Mouse (Mus musculus) cerebellum, adult 8-10 months (tissue): ENCODE data around the gene Ube2ql1.

ENCODE experiments used
- DNase-seq: peaks from one replicate; pipeline ENCODE4 v3.0.0; 2022

Ube2ql1 gene

DNA sequence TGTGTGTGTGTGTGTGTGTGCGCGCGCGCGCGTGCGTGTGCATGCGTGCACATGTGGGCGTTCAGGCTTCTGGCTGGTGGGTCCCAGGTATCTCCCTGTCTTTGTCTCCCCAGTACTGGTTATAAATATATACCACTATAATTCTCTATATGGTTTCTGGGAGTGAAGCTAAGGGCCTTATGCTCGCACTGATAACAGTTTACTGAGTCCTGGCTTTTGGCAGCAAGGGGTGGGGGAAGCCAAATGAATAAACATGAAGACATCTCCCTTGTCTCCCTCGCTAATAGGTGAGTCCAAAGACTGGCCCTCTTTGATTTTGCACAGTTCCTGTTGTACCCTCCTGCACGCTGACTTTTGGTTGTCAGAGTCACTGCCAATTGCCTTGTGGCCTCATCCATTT is 32.2 kb downstream of the Ube2ql1 start:
- DNase-seq = no peak

DNA sequence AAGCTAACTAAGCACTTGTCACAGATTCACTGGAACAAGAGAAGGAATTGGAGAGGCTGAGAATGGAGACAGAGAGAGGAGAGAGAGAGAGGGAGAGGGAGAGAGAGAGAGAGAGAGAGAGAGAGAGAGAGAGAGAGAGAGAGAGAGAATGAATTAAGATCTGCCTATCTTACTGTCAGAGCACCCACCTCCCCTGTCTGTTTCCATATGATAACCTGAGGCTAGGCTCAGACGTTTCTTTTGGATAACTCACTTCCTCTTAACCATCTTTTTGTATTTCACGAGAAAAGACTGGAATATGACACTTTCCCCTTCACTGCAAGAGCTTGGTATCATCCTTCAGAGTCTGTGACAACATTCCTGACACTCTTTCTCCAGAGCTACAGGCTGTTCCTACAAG is 32.8 kb downstream of the Ube2ql1 start:
- no peak for DNase-seq

DNA sequence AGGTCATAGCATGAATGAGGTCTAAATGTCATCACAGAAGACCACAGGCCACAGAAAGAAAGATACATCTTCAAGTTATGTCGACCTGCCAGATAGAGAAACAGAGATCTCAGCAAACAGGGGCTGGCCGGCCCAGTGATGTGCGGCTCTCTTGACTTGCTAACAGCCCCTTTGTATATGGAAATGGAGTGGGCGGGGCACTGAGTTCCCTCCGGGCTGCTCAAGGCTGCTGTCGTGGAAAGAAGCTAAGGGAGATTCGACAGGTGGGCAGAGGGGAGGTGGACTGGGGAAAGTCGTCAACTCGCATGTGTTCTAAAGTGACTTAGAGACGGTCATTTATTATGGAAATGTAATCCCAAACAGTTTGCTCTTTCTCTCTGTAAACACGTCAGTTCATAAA is 36.2 kb downstream of the Ube2ql1 start:
- no peak for DNase-seq

DNA sequence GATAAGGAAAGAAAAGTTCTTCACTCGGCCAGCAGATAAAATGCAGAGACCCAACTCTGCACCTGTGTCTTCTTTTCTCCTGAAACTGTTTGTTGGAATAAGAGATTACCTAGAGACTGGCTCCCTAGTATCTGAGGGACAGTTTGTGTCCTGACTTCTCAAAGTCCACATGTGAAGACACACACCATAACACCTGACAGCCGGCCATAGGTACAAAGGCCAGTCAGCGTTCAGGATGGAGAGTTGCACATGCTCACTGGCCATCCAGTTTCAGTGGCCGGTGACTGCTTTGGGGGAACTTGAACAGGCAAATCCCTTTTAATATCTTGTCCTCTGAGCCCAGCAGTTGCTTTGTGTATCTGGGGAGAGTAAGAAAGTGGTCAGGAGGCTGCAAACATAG is 38.3 kb downstream of the Ube2ql1 start:
- DNase-seq = no peak

DNA sequence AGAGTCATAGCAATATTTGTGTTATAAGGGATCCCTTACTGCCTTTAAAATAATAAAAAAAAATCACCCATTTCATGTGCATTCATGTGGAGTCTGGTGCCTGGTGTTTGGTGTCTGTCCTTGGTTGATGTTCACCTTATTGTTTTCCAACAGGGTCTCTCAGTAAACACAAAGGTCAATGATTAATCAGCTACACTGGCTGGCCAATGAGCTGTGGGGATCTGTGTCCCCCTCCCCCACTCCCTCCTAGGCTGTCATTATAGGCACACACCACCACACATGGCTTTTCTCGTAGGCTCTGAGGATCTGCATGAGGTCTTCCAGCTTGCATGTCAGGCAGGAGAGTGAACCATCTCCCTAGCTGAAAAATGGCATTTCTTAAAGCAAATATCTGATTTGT is 38.9 kb downstream of the Ube2ql1 start:
- DNase-seq = no peak

DNA sequence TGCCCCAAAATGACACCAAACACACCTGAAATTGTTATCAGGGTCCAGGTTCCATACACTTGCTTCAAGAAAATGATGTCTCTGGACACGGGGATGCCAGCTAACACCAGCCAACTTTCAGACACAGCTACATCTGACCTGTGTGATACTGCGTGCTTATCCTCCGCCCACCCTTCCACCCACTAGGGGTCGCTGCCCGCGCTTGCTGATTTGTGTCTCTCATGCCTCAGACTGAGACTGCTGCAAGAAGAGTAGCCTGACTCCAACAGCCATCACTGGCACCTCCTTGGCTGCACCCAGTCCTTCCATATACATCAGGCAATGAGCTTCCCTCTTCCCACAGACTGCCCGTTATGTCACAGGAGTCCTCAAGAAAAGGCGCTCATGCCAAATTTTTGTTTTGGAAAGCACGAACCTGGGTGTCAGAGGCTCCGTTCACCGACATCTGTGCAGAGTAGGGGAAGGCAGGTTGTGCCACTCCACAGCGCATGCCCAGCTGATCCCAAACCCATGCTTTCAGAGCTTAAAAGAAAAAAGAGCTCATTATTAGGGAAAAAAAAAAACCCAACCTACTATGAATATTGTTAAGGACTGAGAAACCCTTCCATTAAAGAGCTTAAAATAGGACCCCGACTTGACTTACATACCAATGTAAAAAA is 43.2 kb downstream of the Ube2ql1 start:
- peak; percentile 86 for DNase-seq

DNA sequence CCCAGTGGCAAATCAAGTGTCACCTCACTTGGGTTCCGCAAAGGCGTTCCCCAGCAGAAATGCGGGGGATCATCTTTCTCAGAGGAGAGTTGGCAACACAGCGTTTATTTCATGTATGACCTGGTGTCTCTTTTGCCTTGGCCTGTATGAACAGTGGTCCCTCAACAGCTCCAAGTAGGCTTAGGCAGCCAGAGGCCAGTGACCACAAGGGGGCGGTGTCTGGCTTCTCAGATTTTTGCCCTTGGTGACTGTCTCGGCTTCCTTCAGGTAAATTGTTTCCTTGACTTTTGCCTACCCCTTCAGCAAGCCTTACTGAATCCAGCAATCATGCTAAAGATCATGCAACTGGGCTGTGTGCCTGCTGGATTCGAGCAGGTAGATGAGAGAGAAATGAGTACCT is 48.6 kb downstream of the Ube2ql1 start:
- peak; percentile 51 for DNase-seq

DNA sequence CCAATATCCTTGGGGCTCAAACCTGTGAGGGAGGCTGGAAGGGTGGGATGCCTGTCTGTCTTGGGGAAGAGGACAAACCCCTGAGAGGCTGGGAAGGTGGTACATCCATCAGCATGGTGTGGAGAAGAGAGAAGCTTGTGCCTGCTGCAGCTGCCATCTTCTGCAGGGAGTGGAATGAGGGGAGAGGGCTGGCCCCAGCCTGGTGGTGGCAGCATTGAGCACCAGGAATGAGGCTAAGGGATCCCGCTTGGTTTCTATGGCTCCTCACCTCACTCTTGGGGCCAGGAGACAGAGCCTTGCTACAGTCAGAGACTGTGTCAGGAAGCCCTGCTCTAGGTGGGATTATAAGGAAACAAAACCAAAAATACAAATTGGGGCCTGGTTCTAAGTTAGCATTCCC is 52.7 kb downstream of the Ube2ql1 start:
- no peak for DNase-seq

DNA sequence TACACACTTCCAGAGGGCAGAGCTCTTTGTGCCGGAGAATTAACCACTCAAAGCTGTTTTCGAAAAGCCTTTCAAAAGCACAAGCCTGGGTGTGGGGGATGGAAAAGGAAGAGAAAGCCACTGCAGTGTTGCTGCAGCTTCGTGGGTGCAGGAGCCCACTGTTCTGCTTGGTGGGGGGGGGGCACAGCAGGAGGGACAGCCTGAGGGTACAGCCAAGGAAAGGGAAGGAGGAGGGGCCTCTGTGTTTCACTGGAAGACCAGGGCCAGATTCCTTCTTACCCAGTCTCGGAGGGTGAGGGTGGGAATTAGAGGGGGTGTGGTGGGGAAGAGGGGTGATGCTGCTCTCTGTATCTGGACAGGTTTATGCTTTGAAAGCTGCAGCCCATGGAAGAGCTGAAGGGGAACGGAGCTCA is 54.3 kb downstream of the Ube2ql1 start:
- no peak for DNase-seq

DNA sequence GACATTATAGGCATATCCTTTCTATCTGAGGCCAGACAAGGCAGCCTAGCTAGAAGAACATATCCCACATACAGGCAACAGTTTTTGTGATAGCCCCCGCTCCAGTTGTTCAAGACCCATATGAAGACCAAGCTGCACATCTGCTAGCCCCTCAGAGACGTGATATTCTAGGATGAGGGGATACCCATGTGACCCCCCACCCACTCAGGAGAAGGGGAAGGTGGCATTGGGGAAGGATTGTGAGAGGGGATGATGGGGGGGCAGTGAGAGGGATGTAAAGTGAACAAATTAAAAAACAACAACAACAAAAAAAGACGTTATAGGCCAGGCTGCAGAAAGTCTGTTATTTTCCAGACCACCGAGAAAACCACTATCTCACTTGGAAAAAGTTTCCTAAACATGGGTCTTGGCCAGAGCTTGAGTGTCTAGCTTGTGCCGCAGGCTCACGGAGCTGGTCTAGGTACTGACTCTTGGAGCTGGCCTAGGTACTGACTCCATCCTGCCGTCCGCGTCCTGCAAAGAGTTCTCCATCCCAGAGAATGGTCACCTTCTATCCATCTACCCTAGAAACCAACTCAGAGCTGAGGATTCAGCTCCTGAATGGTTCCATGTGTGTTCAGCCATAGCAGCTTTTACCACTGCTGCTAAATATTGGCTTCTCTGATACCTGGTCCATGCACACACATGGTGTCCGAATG is 65.6 kb downstream of the Ube2ql1 start:
- DNase-seq = no peak

DNA sequence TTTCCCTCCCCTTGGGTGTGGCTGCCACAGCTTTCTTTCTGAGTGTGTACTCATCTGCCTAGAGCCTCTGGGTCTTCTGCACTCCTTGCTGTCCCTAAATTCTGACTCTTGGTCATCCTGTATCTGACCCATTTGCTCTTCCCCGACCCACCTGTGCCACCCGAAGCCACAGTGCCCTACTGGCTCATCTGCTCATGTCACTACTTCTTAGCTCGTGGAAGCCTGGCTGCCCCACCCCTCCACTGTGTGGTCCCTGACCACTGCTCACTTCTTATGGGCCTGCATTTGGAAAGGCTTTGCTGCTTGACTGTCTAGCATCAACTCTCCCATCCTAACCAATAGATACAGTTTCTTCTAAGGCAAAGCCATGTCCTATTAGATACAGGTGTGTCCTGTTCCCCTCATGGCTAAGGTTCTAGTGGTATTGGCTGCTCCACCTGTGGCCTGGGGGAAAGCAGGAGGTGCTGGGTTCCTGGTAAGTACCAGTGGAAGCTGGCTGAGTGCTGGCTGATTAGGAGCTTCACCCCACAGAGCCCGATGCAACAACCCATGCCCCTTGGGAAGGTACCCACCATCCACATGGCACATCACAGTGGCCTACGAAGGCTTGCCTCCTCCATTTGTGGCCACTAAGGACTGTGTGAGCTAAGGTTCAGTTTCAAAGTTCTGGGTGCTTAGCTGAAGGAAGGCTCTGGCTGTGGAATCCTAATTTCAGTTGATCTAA is 66.3 kb downstream of the Ube2ql1 start:
- DNase-seq = no peak

DNA sequence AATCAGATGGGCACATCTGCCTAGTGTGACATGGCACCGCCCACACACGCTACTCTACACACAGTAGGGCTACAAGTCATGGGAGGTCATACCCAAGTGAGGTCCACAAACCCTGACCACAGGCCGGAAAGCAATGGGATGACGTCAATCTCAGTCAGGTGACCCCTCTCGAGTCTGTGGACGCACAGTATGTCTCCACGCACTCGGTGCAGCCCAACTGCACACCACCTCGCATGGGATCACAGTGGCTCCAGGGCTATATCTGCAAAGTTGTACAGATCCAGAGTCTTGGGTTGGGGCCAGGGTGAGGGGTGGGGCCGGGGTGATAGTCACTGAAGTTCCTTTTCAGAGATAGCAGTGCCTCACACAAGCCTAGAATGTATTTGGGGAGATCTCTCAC is 67.1 kb downstream of the Ube2ql1 start:
- no peak for DNase-seq

DNA sequence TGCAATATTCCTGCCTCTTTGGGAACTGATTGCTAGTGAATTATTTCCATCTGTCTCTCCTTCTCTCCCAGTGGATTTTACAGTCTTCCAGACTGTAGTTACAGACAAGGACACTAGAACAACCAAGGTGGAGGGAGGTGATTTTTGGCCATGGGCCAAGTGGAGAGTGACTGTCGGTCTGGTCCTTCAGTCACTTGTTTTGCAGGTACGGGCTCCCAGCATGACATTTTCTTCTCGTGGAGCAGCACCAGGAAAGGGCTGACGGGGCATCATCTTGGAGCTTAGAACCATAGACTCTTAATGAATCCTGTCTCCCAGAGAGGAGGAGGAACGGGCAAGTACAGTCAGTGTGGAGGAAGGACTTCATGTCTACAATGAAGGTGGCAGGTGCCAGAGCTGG is 67.6 kb downstream of the Ube2ql1 start:
- DNase-seq = no peak

DNA sequence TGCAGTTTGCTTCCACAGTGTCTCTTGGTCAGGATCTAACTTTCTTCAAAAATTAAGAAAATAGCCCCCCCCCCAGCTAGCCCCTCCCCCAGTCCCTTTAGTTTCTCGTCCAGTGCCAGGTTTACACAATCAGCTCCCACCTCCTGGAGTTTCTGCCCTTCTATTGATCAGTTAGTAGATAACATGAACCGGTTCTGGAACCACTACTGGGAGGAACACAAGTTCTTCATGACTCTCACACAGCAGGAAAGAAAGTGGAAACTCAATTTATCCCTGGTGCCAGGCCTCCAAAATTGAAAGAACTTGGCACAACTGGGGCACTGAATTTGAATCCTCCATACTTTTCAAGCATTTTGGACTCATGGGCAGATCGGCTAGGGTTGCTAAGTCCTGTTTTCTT is 85.2 kb downstream of the Ube2ql1 start:
- DNase-seq = no peak
